ENCODE assay signal across 8 mouse cellular contexts in the genomic region with DNA sequence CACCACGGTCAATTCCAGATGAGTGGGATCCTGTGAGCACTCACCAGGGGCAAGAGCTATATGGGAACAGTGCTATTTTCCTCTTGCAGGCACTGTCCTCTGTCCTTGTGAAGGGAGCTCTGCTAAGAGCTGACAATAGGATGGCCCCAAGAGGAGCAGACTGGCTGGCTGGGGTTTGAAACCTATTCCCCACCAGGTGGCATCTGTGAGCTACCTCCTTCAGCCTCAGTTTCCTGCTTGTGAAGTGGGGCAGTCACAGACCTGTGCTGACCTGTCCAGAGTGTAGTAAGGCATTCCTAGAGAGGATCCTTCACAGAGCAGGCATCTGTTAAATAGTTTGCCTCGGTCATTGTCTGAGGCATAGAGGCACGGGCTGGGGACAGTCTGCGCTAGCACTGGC.
DNase-seq lines count a peak whose midpoint lies in the region; ATAC-seq and TF ChIP-seq lines count a peak whose summit lies in the region.

No protein-coding gene starts in this region.

- TF ChIP-seq CTCF in layer of hippocampus, adult 2 months (conservative IDR thresholded peaks at IDR 0.05), result peak; percentile 87

- H3K36me3 ChIP-seq in liver, embryonic 11.5 days (ENCODE audit: control insufficient read depth, insufficient read depth, low read length), result no peaks in the 10 kb centered on the region

- no peaks in the 10 kb centered on the region for H3K9me3 ChIP-seq in liver, embryonic 11.5 days (ENCODE audit: control insufficient read depth, low read length)

- DNase-seq in adrenal gland, postnatal 10 days, result peak; percentile 41
- no peak for DNase-seq in adrenal gland, adult 8-10 months
- peak in 1 of 2 experiments; percentile 67 for DNase-seq in layer of hippocampus, adult 2 months (ENCODE audit: low spot score in 2 of 2)
- DNase-seq in layer of hippocampus, postnatal 14 days (ENCODE audit: low spot score in 2 of 2), result no peak
- DNase-seq in adrenal gland, postnatal 36 days, result peak; percentile 40 to 47
- DNase-seq in liver, embryonic 11.5 days (ENCODE audit: low spot score), result no peak
- no peak for DNase-seq in T-cell, adult 2 months (ENCODE audit: low spot score)
- no peak for DNase-seq in c-Kit-positive CD71-positive TER-119-positive erythroid progenitor cells, embryonic 14.5 days (ENCODE audit: low spot score)

- 0 out of 2 replicates have a peak, but pooled peaks have one; percentile 15 for ATAC-seq in liver, embryonic 11.5 days (replicated peaks; ENCODE audit: low FRiP score)

- H3K9ac ChIP-seq in liver, embryonic 11.5 days (ENCODE audit: low read depth, low read length), result no peak overlapping the region

- no peak overlapping the region for H3K4me3 ChIP-seq in layer of hippocampus, adult 2 months
- H3K4me3 ChIP-seq in liver, embryonic 11.5 days (ENCODE audit: low read depth, low read length), result no peak overlapping the region

- H3K27me3 ChIP-seq in liver, embryonic 11.5 days (replicated peaks; ENCODE audit: control insufficient read depth, insufficient read depth, low read length), result no peaks in the 10 kb centered on the region

- H3K27ac ChIP-seq in layer of hippocampus, adult 2 months, result no peak overlapping the region
- H3K27ac ChIP-seq in liver, embryonic 11.5 days (ENCODE audit: low read depth, low read length), result no peak overlapping the region

- WGBS in liver, embryonic 11.5 days, result 71% methylated on average over 4 of the region's 4 CpGs

- no peaks in the 10 kb centered on the region for H3K4me1 ChIP-seq in liver, embryonic 11.5 days (replicated peaks; ENCODE audit: control insufficient read depth, insufficient read depth, low read length)

- H3K4me2 ChIP-seq in liver, embryonic 11.5 days, result no peak overlapping the region

Comparison
In these comparisons a context has a peak if more than half of its experiments do, and no peak if none do; other contexts are left out.
1. DNase-seq: peak in adrenal gland, postnatal 10 days (single experiment) and adrenal gland, postnatal 36 days (2 of 2); none in adrenal gland, adult 8-10 months (single experiment), layer of hippocampus, postnatal 14 days (0 of 2), liver, embryonic 11.5 days (single experiment), T-cell, adult 2 months (single experiment) and c-Kit-positive CD71-positive TER-119-positive erythroid progenitor cells, embryonic 14.5 days (single experiment).